Mouse (Mus musculus) spleen, adult 2 months (tissue): ENCODE data around the gene Gm5134. TPM values are rescaled to one million over a fixed set of nuclear protein-coding genes. Genes with fewer than 3 reads are reported as not detected.
A peak's percentile ranks its signal among the peaks of the same experiment; 100 is the strongest.

Source experiments
- DNase-seq, 2 experiments: peaks; one replicate each; pipeline versions ENCODE4 v3.0.0 to v3.0.0-alpha.2; 2012 to 2021; ENCODE audit warnings: low spot score in 2 of 2, low read depth in 1 of 2
- H3K27ac ChIP-seq: fragments of 200-500 bp; 2 replicates; pipeline ENCODE4 v1.5.1; 2012; ENCODE audit warnings: low read length, inconsistent platforms; ENCODE audit not compliant: insufficient read depth
- H3K27me3 ChIP-seq: fragments of 200-500 bp; 2 replicates; pipeline ENCODE4 v1.6.1; 2012; ENCODE audit warnings: mild to moderate bottlenecking, moderate library complexity, low read length, inconsistent platforms; ENCODE audit not compliant: control insufficient read depth, insufficient read depth
- H3K36me3 ChIP-seq: fragments of 200-500 bp; 2 replicates; pipeline ENCODE4 v1.6.1; 2012; ENCODE audit warnings: mild to moderate bottlenecking, low read length, inconsistent platforms; ENCODE audit not compliant: control insufficient read depth, insufficient read depth
- H3K4me1 ChIP-seq: fragments of 200-500 bp; 2 replicates; pipeline ENCODE4 v1.6.1; 2011; ENCODE audit warnings: inconsistent platforms; ENCODE audit not compliant: control insufficient read depth, insufficient read depth, insufficient read length
- H3K4me3 ChIP-seq: fragments of 200-500 bp; 2 replicates; pipeline ENCODE4 v1.5.1; 2011; ENCODE audit warnings: mild to moderate bottlenecking, inconsistent platforms; ENCODE audit not compliant: insufficient read depth, insufficient read length; ENCODE audit errors: extremely low read depth
- CTCF ChIP-seq: fragments of 200-500 bp; IDR thresholded peaks from 2 replicates; pipeline ENCODE4 v1.5.1; 2011; ENCODE audit warnings: mild to moderate bottlenecking, inconsistent platforms; ENCODE audit not compliant: insufficient read depth, insufficient read length, insufficient replicate concordance; ENCODE audit errors: extremely low read depth
- POLR2A ChIP-seq: fragments of 200-500 bp; IDR thresholded peaks from 2 replicates; pipeline ENCODE4 v1.6.1; 2011; ENCODE audit warnings: low read depth, low read length, inconsistent platforms
- WGBS: fragments of 180-500 bp; shearing (Covaris S2); methylation state at CpG from one replicate; pipeline ENCODE4 v1.1.7; 2018; 5-methylcytosine and 5-hydroxymethylcytosine counted together
- polyA plus RNA-seq: library from polyadenylated mRNA; depleted of rRNA; stranded (reverse); fragments of >200 nt; gene quantifications from 2 replicates; pipeline ENCODE4 v1.2.3, GENCODE M21; 2012

The Gm5134 gene
- polyA plus RNA-seq, 1 experiment = 1.2 TPM

- H3K4me3 ChIP-seq = peak overlapping the region; percentile 59
- DNase-seq = peak in 1 of 2 experiments; percentile 50
- H3K27ac ChIP-seq = peak overlapping the region; percentile 33; the same call in 1 of the 2 replicates
- no peaks in the 10 kb centered on the region for H3K27me3 ChIP-seq
- H3K36me3 ChIP-seq = no peaks in the 10 kb centered on the region
- TF ChIP-seq CTCF (no peak), POLR2A (no peak)
- WGBS = 3% methylated on average over 41 of the region's 44 CpGs
- H3K4me1 ChIP-seq = peaks cover 17% of the 10 kb centered on the region
Observed at GRCm38 (mm10) chr10:75932081-75932678, 22.1 kb upstream of the Gm5134 start.

GRCm38 (mm10) chr10:75932891-75933290, 21.4 kb upstream of the Gm5134 start, which contains the start of gene Chchd10:
Gene Chchd10, plus strand, starts transcription at chr10:75933130.
- H3K27ac ChIP-seq = peak within 1 kb of the TSS; percentile 33; the same call in 1 of the 2 replicates
- TF ChIP-seq CTCF (no peak), POLR2A (no peak)
- no peaks in the 10 kb centered on the region for H3K36me3 ChIP-seq
- no peaks in the 10 kb centered on the region for H3K27me3 ChIP-seq
- 68% methylated on average over 6 of the region's 6 CpGs for WGBS
- H3K4me1 ChIP-seq = peaks cover 20% of the 10 kb centered on the region
- H3K4me3 ChIP-seq = peak within 1 kb of the TSS; percentile 59
- DNase-seq = no peak

GRCm38 (mm10) chr10:75934991-75935390, 19.3 kb upstream of the Gm5134 start:
- WGBS = 53% methylated on average over 1 of the region's 1 CpGs
- no peak overlapping the region for H3K4me3 ChIP-seq
- no peak overlapping the region for H3K27ac ChIP-seq

GRCm38 (mm10) chr10:75935680-75936541, 18.4 kb upstream of the Gm5134 start, which contains the start of gene Mmp11:
Gene Mmp11, minus strand, starts transcription at chr10:75936496.
- DNase-seq = peak; percentile 55 to 56
- TF ChIP-seq CTCF (no peak), POLR2A (peak; percentile 61)

More at GRCm38 (mm10) chr10:75934991-75935390, 19.3 kb upstream of the Gm5134 start:
- Histone ChIP-seq H3K4me1 (peaks cover 22% of the 10 kb centered on the region), H3K27me3 (no peaks in the 10 kb centered on the region), H3K36me3 (no peaks in the 10 kb centered on the region)
- TF ChIP-seq POLR2A = no peak
- no peak for TF ChIP-seq CTCF
- DNase-seq = no peak

GRCm38 (mm10) chr10:75936909-75937667, 17.2 kb upstream of the Gm5134 start:
- no peaks in the 10 kb centered on the region for H3K36me3 ChIP-seq
- WGBS = 58% methylated on average over 18 of the region's 18 CpGs
- peak overlapping the region; percentile 55 for H3K27ac ChIP-seq
- no peaks in the 10 kb centered on the region for H3K27me3 ChIP-seq
- TF ChIP-seq POLR2A (no peak), CTCF (no peak)
- peak overlapping the region; percentile 19 for H3K4me3 ChIP-seq
- DNase-seq = peak in 1 of 2 experiments; percentile 13
- peaks cover 16% of the 10 kb centered on the region for H3K4me1 ChIP-seq

More at GRCm38 (mm10) chr10:75935680-75936541, 18.4 kb upstream of the Gm5134 start, which contains the start of gene Mmp11:
- no peaks in the 10 kb centered on the region for H3K27me3 ChIP-seq
- 5% methylated on average over 51 of the region's 51 CpGs for WGBS
- H3K4me3 ChIP-seq = peak within 1 kb of the TSS; percentile 75
- peak within 1 kb of the TSS; percentile 55 for H3K27ac ChIP-seq
- peaks cover 23% of the 10 kb centered on the region for H3K4me1 ChIP-seq
- H3K36me3 ChIP-seq = no peaks in the 10 kb centered on the region
